Mouse (Mus musculus) left cerebral cortex, postnatal 4 days (tissue): ENCODE measurements around the gene Ascl1. TPM values are rescaled to one million over a fixed set of nuclear protein-coding genes. Genes with fewer than 3 reads are reported as not detected.

ENCODE experiments used
- DNase-seq: peaks from one replicate; pipeline ENCODE4 v3.0.0-alpha.2; 2022
- intact Hi-C: fragments of 180-260 bp; cut with DNase I; formaldehyde crosslinking; loops from one replicate; pipeline ENCODE4 v1.15.1; 2025
- total RNA-seq, 2 experiments: library from RNA; stranded (reverse); gene quantifications; 2 replicates each; pipeline ENCODE4 v1.2.3; 2021

Ascl1 gene
- total RNA-seq: 10 to 100 TPM; 17.1 to 17.9 TPM

- DNase-seq: peak; percentile 69
- intact Hi-C loops: loop anchor here (10.0 kb wide), 1 partner anchor 279 kb away; no protein-coding TSS in a partner anchor
Observed at GRCm38 (mm10) chr10:87493576-87493975, at the start of gene Ascl1. Ascl1 (minus strand) TSS chr10:87493660.

- no peak for DNase-seq
- intact Hi-C loops: no loop called here
Observed at GRCm38 (mm10) chr10:87534172-87534571, 40.7 kb upstream of the Ascl1 start.

- DNase-seq: no peak
- intact Hi-C loops: no loop called here
Observed at GRCm38 (mm10) chr10:87521646-87522045, 28.2 kb upstream of the Ascl1 start, which contains the start of gene Pah. Pah (plus strand) TSS chr10:87521795.

- no peak for DNase-seq
- intact Hi-C loops: no loop called here
Observed at GRCm38 (mm10) chr10:87520401-87521116, 27.1 kb upstream of the Ascl1 start.

GRCm38 (mm10) chr10:87518585-87518984, 25.1 kb upstream of the Ascl1 start:
- DNase-seq: no peak
- intact Hi-C loops: no loop called here

- intact Hi-C loops: no loop called here
Observed at GRCm38 (mm10) chr10:87513052-87513451, 19.6 kb upstream of the Ascl1 start.

GRCm38 (mm10) chr10:87508581-87508980, 15.1 kb upstream of the Ascl1 start:
- intact Hi-C loops: no loop called here
- DNase-seq: no peak

More at GRCm38 (mm10) chr10:87513052-87513451, 19.6 kb upstream of the Ascl1 start:
- DNase-seq: no peak

GRCm38 (mm10) chr10:87503946-87504345, 10.5 kb upstream of the Ascl1 start:
- peak; percentile 66 for DNase-seq
- intact Hi-C loops: loop anchor here (1.0 to 5.0 kb wide), 2 partner anchors 412 to 479 kb away; no protein-coding TSS in a partner anchor

GRCm38 (mm10) chr10:87502283-87502682, 8.8 kb upstream of the Ascl1 start:
- intact Hi-C loops: loop anchor here (5.0 kb wide), 1 partner anchor 410 kb away; no protein-coding TSS in a partner anchor
- DNase-seq: no peak

- no peak for DNase-seq
- intact Hi-C loops: loop anchor here (5.0 kb wide), 1 partner anchor 409 kb away; no protein-coding TSS in a partner anchor
Observed at GRCm38 (mm10) chr10:87501659-87502042, 8.2 kb upstream of the Ascl1 start.

- no peak for DNase-seq
- intact Hi-C loops: loop anchor here (5.0 kb wide), 1 partner anchor 409 kb away; no protein-coding TSS in a partner anchor
Observed at GRCm38 (mm10) chr10:87500926-87501658, 7.6 kb upstream of the Ascl1 start.

GRCm38 (mm10) chr10:87497056-87497455, 3.6 kb upstream of the Ascl1 start:
- intact Hi-C loops: loop anchor here (10.0 kb wide), 1 partner anchor 282 kb away; no protein-coding TSS in a partner anchor
- no peak for DNase-seq

- intact Hi-C loops: loop anchor here (10.0 kb wide), 1 partner anchor 280 kb away; no protein-coding TSS in a partner anchor
- peak; percentile 73 for DNase-seq
Observed at GRCm38 (mm10) chr10:87494596-87494995, 1.1 kb upstream of the Ascl1 start.

- DNase-seq: no peak
- intact Hi-C loops: loop anchor here (10.0 kb wide), 1 partner anchor 279 kb away; no protein-coding TSS in a partner anchor
Observed at GRCm38 (mm10) chr10:87494176-87494575, 716 bp upstream of the Ascl1 start.

- peak; percentile 79 for DNase-seq
- intact Hi-C loops: loop anchor here (10.0 kb wide), 1 partner anchor 278 kb away; no protein-coding TSS in a partner anchor
Observed at GRCm38 (mm10) chr10:87492661-87493551, 554 bp downstream of the Ascl1 start.

GRCm38 (mm10) chr10:87492332-87492660, 1.2 kb downstream of the Ascl1 start:
- no peak for DNase-seq
- intact Hi-C loops: loop anchor here (10.0 kb wide), 1 partner anchor 277 kb away; no protein-coding TSS in a partner anchor

- no peak for DNase-seq
- intact Hi-C loops: loop anchor here (10.0 kb wide), 1 partner anchor 277 kb away; no protein-coding TSS in a partner anchor
Observed at GRCm38 (mm10) chr10:87491485-87492040, 1.9 kb downstream of the Ascl1 start.

GRCm38 (mm10) chr10:87490328-87490727, 3.1 kb downstream of the Ascl1 start:
- DNase-seq: no peak
- intact Hi-C loops: loop anchor here (10.0 kb wide), 1 partner anchor 276 kb away; no protein-coding TSS in a partner anchor

GRCm38 (mm10) chr10:87489246-87490009, 4.0 kb downstream of the Ascl1 start:
- DNase-seq: peak; percentile 63
- intact Hi-C loops: loop anchor here (10.0 kb wide), 1 partner anchor 275 kb away; no protein-coding TSS in a partner anchor
